Mouse (Mus musculus) right cerebral cortex, adult 18-20 months (tissue): ENCODE measurements around the gene Dcun1d4.

Experiments used
- DNase-seq: peaks from one replicate; pipeline ENCODE4 v3.0.0; 2022; ENCODE audit warnings: mixed read lengths

Dcun1d4 gene

GRCm38 (mm10) chr5:73601361-73601763 is 120.6 kb downstream of the Dcun1d4 start:
- DNase-seq, result no peak

- no peak for DNase-seq
Measured at GRCm38 (mm10) chr5:73602865-73603264, 122.1 kb downstream of the Dcun1d4 start.

- no peak for DNase-seq
Measured at GRCm38 (mm10) chr5:73604542-73604941, 123.7 kb downstream of the Dcun1d4 start.

GRCm38 (mm10) chr5:73604964-73605363 is 124.2 kb downstream of the Dcun1d4 start:
- DNase-seq, result no peak
